Mouse (Mus musculus) embryonic fibroblast, embryonic 13.5 days (primary cell): ENCODE data around the gene Olfr657.

Experiments
- CTCF ChIP-seq: IDR thresholded peaks from 2 replicates; pipeline ENCODE4 v1.5.1; 2011; ENCODE audit warnings: mild to moderate bottlenecking, control low read depth, low read length, moderate library complexity, borderline replicate concordance; ENCODE audit not compliant: insufficient read depth
- POLR2A ChIP-seq: IDR thresholded peaks from 2 replicates; pipeline ENCODE4 v1.6.1; 2011; ENCODE audit warnings: low read depth, mild to moderate bottlenecking, control low read depth, low read length, moderate library complexity

- no peak for TF ChIP-seq CTCF
- TF ChIP-seq POLR2A = no peak
These were observed 47.6 kb upstream of the Olfr657 start, which contains the start of gene Olfr653 for GRCm38 (mm10) chr7:104577014-104577413.
